Mouse (Mus musculus): ENCODE measurements around the gene Gal.

DNA sequence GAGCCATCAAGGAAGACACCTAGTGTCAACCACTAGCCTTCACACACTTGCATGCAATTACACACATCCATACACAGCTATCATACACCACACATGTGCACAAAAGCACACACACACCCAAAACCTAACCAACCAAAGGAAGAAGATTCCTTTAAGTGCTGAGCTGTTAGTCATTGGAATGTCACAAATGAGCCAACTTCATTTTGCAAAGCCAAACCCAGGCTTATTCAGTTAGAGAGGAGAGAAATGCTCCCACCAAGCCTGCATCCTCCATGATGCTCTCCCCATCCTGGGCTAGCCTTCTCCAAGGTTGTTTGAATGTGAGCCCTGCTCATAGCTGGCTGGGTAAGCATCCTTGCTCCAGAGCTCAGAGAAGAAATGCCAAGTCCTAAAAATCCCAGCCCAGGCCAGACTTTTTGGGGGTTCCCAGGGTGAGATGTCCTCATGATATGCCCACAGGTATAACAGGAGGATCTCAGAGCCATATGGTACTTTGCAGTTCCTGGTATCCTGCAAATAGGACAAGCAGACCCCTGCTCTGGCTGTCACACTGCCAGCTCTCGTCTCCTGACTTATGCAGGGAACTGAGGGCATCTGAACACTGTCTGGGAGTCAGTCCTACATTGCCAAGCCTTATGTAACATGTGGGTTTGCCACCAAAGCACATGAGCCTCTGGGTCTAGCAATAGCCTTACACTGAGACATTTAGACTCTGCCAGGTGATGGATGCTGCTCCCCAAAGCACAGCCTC lies 8.6 kb downstream of the Gal start:
- no peak for TF ChIP-seq POLR2A (IDR thresholded peaks at IDR 0.05; ENCODE audit: borderline replicate concordance, low read depth, low read length)
- no peak for TF ChIP-seq CTCF (IDR thresholded peaks at IDR 0.05; ENCODE audit: low read depth, low read length)
